Mouse (Mus musculus) lung, postnatal 4 days (tissue): Measurements from ENCODE around the gene Trabd2b.

ENCODE experiments used
- DNase-seq, 2 experiments: peaks; one replicate each; pipeline ENCODE4 v3.0.0; 2021

Trabd2b gene

DNA sequence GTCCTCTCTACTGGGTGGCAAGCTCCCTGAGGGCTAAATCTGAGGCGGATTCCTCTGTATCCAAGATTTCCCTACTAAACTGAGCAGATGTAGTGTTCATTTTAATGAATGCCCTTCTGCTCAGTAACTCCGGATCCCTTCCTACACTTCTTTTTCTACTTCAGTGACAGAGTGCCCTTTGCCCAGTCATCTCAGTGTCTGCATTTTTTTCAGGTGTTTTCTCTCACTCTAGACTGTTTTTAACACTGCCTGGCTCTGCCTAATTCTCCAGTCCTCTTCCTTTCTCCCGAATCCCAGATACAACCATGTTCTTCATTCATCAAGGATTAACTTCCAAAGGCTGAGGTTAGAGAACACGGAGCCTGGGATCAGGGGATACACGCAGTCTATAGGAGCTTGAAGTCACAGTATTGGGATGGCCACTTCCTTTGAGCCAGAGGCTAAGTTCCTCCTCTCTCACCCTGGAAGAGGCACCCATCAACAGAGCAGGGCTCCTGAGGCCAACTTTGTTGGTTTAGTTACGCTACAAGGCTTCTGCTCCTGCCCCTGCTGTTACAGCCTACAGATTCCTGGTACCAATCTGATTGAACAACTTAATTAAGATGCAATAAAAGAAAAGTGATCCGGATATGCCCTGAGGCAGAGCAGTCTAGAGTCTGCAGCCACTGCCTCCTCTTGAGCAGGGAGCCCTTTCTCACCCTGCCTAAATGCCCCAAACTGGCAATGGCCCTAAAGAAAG lies 4.4 kb upstream of the Trabd2b start:
- DNase-seq, result no peak

DNA sequence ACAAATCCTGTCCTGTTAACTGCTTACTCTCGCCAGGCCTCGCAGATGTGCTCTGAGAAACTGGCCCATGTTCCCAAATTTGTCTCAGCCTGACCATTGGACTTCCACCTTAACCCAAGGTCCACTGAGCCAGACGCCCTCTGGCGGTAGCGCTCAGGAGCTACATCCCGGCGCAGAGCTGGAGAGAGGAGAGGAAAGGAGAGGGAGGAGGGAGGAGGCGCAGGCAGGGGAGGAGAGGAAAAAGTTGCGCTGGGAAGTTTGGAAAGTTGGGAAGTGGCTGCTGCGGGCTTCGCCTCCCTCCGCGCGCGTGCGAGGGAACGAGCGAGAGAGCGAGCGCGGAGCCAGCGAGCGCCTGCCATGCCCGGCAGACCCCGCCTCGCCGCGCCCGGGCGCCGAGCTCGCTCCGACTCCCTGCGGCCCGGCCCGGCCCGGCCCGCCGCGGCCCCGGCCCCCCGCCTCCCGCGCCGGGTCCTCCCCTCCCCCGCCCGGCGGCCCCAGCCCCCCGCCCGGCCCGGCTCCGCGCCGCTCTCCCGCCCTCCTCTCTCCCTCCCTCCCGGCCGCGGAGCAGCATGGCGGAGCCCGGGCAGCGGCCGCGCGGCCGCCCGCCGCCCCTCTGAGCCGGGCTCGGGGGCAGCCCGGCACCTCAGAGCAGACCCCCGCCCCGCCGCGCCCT lies 706 bp upstream of the Trabd2b start:
- DNase-seq, result peak; percentile 90 to 92

- no peak for DNase-seq
Measured at GRCm38 (mm10) chr4:114407516-114407915, 992 bp downstream of the Trabd2b start.

DNA sequence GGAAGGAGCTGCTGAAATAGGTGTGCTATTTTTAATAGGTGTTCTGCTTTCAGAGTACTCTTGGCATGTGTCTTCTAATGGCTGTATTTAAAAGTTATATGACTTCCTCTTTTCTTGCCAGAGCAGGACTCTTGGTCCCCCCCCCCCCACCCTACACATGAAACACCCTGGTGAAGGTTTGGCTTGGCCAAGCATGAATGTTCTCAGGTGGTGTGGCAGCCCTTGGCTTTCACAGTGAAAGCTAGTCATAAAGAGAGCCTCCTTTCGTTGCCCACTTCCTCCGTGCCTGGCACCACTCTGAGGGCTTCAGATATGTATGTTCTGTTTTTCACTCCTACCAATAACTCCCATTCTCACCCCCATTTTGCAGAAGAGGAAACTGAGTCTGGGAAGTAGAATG lies 1.8 kb downstream of the Trabd2b start:
- DNase-seq, result no peak

GRCm38 (mm10) chr4:114408890-114409480 lies 2.5 kb downstream of the Trabd2b start:
- no peak for DNase-seq

GRCm38 (mm10) chr4:114409511-114409910 lies 3.0 kb downstream of the Trabd2b start:
- no peak for DNase-seq

DNA sequence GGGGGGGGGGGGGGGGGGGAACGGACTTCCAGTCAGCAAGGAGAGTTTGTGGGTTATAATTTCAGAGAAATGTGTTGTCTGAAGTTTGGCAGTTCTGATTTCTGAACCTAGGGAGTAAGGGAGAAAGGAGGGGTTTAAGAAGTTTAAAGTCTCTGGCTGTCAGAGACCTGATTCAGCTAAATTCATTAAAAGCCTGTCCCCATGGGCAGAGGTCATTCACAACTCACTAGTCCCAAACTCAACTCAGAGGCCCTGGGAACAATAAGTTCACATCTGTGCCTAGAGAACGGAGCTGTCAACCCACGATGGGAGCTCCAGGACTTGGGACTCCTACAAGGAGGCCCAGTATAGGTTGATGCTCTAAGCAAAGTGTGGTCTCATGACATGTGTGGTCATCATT lies 3.5 kb downstream of the Trabd2b start:
- DNase-seq, result no peak

- DNase-seq, result no peak
Measured at GRCm38 (mm10) chr4:114410443-114410842, 3.9 kb downstream of the Trabd2b start.

DNA sequence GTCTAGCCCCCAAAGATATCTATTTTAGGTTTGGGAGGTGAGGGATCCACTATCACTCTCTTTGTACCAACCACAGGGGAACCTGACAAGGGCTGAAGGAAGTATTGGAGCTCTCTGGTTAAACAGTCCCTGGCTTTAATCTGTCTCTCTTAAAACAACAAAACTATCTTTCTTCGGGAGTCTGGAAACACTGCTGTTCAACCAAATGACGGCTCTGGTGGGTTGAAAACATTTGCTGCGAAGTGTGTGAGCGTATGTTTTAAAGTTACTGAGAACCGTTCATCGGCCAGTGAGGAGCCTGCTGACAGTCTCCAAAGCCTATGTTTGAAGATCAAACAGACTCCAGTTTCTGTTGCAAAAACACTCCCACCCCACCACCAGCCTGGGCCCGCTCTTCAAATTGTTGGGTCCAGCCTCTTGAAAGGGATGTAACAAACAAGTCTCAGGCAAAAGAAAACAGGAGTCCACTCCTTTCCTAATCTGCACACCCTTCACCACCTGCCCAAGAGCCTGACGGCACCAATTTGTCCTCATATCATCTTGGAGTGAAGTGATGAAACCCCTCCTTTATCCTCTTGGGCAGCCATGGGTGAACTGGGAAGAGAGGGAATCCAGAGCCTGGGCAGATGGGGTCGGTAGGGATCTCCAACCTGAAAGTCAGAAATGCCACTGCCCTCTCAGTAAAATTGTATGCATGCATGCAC lies 4.6 kb downstream of the Trabd2b start:
- DNase-seq, result no peak

DNA sequence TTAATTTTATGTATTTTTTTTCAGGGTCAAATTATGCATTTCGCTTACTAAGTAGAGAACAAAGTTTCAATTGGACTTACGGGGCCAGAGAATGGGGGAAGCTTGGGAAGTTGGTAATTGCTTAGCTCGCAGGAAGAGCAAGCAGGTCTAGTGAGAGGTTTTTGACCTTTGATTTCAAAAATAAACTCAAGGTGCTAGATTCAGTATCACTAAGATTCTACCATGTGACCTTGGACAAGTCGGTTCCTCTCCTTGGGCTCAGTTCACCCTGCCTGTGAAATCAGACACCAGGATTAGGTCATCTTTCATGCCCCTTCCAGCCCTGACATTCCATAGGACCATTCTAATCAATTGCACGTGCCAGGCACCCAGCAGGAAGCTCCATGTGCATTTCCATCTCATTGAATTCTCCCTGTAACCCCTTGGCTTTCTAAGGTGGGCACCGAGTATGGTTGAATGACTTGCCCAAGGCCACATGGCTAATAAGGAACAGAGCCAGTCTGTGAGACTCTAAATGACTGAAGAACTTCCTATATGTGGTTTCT lies 5.4 kb downstream of the Trabd2b start:
- DNase-seq, result no peak

DNA sequence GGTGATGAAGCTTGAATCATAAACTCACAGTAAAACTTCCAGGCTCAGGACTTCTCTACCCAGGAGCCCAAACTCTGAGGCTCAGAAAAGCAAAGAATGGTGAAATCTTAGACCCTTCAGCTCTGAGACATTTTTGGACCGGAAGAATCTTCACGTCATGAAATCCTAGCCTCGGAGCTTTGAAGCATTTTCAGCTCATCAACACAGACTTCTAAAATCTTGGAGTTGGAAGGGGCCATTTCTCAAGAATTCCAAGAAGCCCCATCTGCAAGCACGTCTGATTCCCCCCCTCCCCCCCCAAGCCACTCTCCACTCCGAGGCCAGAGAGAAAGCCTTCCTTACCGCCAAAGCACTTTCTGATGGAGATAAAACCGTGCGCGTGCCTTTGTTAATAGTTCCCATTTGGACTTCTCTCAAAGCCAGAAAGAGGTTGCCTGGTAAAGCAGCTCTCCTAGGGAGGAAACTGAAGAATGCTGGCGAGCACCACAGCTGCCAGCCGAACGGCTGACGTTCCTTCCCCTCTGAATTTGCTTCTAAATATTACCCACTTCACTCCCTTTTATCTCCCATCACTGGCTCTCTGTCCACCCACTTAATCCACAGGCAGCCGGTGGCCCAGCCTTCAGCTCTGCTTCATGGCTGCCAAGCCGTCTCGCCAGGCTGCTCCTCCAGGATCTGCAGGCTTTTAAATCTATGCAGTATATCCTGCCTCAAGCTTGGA lies 9.6 kb downstream of the Trabd2b start:
- peak in 1 of 2 experiments; percentile 55 for DNase-seq

DNA sequence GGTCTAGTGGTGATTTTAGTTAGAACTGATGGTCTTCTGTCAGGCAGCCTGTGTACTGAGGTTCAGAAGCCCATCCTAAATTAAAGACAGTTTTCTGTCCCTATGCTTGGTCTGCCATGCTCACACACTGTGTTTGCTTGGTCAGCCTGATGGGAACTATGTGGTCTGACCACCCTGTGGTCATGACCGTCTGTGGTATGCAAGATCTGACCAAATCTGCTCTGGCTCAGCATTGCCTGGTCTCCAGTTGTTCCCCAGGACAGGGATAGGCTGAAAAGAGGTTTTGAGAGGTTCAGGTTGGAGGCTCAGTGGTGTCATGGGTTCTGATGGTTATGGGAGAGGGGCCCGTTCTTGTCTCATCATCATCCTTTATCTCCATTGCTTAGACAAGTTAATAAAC lies 13.6 kb downstream of the Trabd2b start:
- DNase-seq, result no peak

DNA sequence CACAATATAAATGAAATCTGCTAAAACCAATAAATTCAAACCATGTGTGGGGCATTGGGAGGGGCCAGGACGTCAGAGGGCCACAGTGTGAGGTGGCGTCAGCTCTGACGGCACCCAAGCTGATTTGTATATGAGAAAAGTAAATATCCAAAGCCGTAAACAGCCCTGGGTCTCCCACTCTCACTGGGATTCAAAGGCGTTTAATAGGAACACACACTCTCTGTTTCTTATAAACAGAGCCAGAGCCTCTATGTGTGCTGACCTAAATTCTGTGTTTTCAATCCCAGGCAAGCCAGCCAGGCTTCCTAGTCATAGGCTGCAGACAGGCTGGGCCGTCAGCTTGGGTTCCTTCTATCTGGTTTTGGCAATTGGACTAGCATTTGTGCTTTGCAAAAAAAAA lies 16.6 kb downstream of the Trabd2b start:
- peak; percentile 33 to 49 for DNase-seq

DNA sequence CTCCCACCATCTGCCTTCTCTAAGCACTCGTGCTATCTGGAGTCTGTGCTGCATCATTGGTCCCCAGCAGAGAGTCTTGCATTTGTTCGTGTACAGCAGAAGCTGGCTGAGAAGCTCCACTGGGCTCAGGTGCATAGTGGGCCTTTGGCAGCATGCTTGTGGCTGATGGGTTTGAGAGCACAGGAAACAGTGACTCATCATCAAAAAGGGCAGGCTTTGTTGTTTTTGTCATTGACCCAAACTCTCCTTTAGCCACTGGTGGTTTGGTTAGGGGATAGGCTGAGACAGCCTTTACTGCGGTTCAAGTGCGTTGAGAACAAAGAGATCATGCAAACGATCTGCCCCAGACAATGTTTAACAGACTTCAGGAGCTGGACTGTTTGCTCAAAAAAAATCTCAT lies 19.3 kb downstream of the Trabd2b start:
- no peak for DNase-seq

DNA sequence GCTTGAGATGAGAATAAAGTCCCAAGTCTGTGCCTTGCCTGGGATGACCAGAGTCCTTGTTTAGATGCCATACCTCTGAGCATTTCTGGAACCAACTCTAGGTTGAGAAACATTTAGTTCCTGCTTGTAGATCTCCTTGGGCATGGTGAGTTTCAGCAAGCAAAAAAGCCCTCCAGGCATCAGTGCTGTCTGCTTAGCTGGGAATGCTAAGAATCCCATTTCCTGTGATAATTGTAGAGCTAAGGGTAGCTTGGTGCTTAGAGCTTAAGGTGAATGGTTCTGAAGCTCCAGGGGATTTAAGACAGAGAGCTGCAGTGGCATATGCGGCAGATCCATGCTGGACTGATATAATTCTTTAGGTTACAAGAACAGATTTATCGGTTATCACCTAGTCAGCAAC lies 26.2 kb downstream of the Trabd2b start:
- DNase-seq, result no peak

DNA sequence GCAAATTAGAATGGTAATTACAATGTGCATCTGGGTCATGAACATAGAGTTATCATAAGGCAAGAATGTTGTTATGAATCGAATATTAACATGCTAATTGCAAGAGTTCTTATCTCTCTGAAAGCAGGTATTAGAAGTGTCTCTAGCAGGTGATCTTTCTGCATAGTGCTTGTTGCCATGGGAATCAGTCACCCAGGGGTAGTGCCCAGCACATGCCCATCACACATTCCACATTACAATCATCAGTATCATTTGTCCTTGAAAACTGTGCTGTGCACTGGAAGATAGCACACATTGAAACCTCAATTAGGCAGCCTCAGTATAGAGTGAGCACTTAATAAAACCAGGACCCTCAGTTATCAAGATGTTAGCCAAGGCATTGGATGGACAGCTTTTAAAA lies 26.9 kb downstream of the Trabd2b start:
- no peak for DNase-seq

- no peak for DNase-seq
Measured at GRCm38 (mm10) chr4:114434766-114435165, 28.2 kb downstream of the Trabd2b start.

- DNase-seq, result peak in 1 of 2 experiments; percentile 38
Measured at GRCm38 (mm10) chr4:114435381-114435780, 28.9 kb downstream of the Trabd2b start.

- no peak for DNase-seq
Measured at GRCm38 (mm10) chr4:114438764-114439163, 32.2 kb downstream of the Trabd2b start.

DNA sequence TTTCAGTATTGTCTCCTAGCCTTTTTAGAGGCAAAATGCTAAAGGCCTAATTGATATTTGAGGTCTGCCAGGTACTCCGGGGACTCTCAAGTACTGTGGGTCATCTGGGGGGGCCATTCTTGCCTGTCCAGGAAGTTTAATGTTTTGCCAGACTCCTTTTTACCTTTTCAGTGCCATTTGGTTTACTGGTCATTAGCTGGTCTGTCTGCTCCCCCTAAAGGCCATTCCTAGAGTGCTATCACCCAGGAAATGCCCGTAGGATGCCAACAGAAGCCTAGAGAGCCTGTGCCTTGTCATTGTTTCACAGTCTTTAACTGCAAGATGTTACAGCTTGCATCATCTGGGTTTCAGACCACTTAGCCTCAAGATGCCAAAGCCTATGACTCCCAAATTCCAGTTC lies 35.7 kb downstream of the Trabd2b start:
- no peak for DNase-seq

GRCm38 (mm10) chr4:114442661-114443060 lies 36.1 kb downstream of the Trabd2b start:
- no peak for DNase-seq

- DNase-seq, result no peak
Measured at GRCm38 (mm10) chr4:114448393-114449052, 42.0 kb downstream of the Trabd2b start.
